Comparison of ENCODE assay signal across 33 mouse cellular contexts in genomic region chr9:40991511-40991910, GRCm38 (mm10). TPM values are rescaled to one million over a fixed set of nuclear protein-coding genes. Genes with fewer than 3 reads are reported as not detected.
A peak's percentile ranks its signal among the peaks of the same experiment; 100 is the strongest.
DNase-seq lines count a peak whose midpoint lies in the region.
"Had no signal": no experiment of that assay in that cellular context is flagged by ENCODE, and none has a peak within 500 bp of the region (broad histone marks: within the 10 kb centered on the region; RNA-seq: fewer than 3 reads in every experiment).

No protein-coding gene starts in this region.

- H3K4me1 ChIP-seq in limb, embryonic 10.5 days, result peaks cover 25% of the 10 kb centered on the region

- H3K36me3 ChIP-seq in limb, embryonic 10.5 days, result no peaks in the 10 kb centered on the region
- H3K36me3 ChIP-seq: forebrain, embryonic 10.5 days; hindbrain, embryonic 12.5 days; hindbrain, embryonic 15.5 days had no signal

- H3K27me3 ChIP-seq in limb, embryonic 10.5 days (ENCODE audit: low read depth, poor library complexity, severe bottlenecking), result no peaks in the 10 kb centered on the region
- H3K27me3 ChIP-seq: hindbrain, embryonic 12.5 days; hindbrain, embryonic 15.5 days had no signal

- DNase-seq in adrenal gland, postnatal 10 days, result peak; percentile 10
- no peak for DNase-seq in adrenal gland, postnatal 25 days
- peak; percentile 38 for DNase-seq in left cerebral cortex, postnatal 4 days
- DNase-seq in left cerebral cortex, postnatal 36 days (ENCODE audit: low spot score in 2 of 2), result no peak
- DNase-seq in adipocyte (ENCODE audit: low spot score), result peak; percentile 7
- DNase-seq in limb, embryonic 10.5 days (ENCODE audit: low spot score), result no peak
- DNase-seq in thymus, postnatal 25 days, result no peak
- DNase-seq in embryo, embryonic 10.5 days (ENCODE audit: low spot score), result no peak
- DNase-seq: adrenal gland, postnatal 14 days; cerebellum, adult 18-20 months; cerebellum, adult 9-10 months; cerebellum, postnatal 14 days; embryo, embryonic 11 days; forebrain, postnatal 0 days; gastrocnemius, adult 2 months; gastrocnemius, postnatal 14 days; heart, adult 11 months had no signal

- peak overlapping the region; percentile 50; the same call in 1 of the 2 replicates for H3K27ac ChIP-seq in limb, embryonic 10.5 days
- H3K27ac ChIP-seq: gastrocnemius, adult 2 months; hindbrain, embryonic 12.5 days; hindbrain, embryonic 15.5 days had no signal

- 90% methylated on average over 6 of the region's 6 CpGs for WGBS in limb, embryonic 10.5 days

- no peak overlapping the region for H3K4me3 ChIP-seq in limb, embryonic 10.5 days
- H3K4me3 ChIP-seq: forebrain, embryonic 10.5 days; gastrocnemius, adult 2 months; hindbrain, embryonic 12.5 days; hindbrain, embryonic 15.5 days had no signal

- H3K9me3 ChIP-seq in limb, embryonic 10.5 days (replicated peaks), result no peaks in the 10 kb centered on the region
- H3K9me3 ChIP-seq: forebrain, embryonic 10.5 days; hindbrain, embryonic 12.5 days; hindbrain, embryonic 15.5 days had no signal

- intact Hi-C loops in left cerebral cortex, postnatal 4 days (cut with DNase I), result loop anchor here (5.0 kb wide), 1 partner anchor 191 kb away; no protein-coding TSS in a partner anchor
- intact Hi-C loops in left cerebral cortex, postnatal 36 days (cut with DNase I), result loop anchor here (2.0 to 5.0 kb wide), 3 partner anchors 36 to 199 kb away; no protein-coding TSS in a partner anchor

RNA-seq across cellular contexts. Expression of gene Crtam, which starts 12.9 kb away (rescaled TPM):
- under 1 TPM in 1 of 2 experiments, not detected in 1; 0.36 TPM for total RNA-seq in adrenal gland, postnatal 10 days (2021)
- total RNA-seq in adrenal gland, postnatal 25 days (2021), result 0.15 TPM in 1 of 2 replicates, not detected in the other
- under 1 TPM; 0.14 to 0.18 TPM for total RNA-seq in left cerebral cortex, postnatal 4 days (2021)
- total RNA-seq in left cerebral cortex, postnatal 36 days (2021), result under 1 TPM; 0.10 to 0.29 TPM
- polyA plus RNA-seq in limb, embryonic 10.5 days (2016; fragmentation: Nextera tagmentation; extraction: Ambion mirVana), result 0.08 and 0.16 TPM in 2 replicates
- total RNA-seq: adrenal gland, postnatal 14 days; gastrocnemius, adult 2 months; gastrocnemius, postnatal 14 days; heart, adult 8-10 months; heart, postnatal 25 days; hematopoietic stem cell, adult 5-6 weeks had no signal
- polyA plus RNA-seq: embryonic facial prominence, embryonic 11.5 days; embryonic facial prominence, embryonic 14.5 days; heart, embryonic 14.5 days; heart, postnatal 0 days had no signal

RNA-seq across cellular contexts. Expression of gene Jhy, which starts 27.6 kb away (rescaled TPM):
- under 1 TPM; 0.15 TPM for total RNA-seq in adrenal gland, postnatal 10 days (2021)
- 0.18 TPM in 1 of 2 replicates, not detected in the other for total RNA-seq in adrenal gland, postnatal 25 days (2021)
- total RNA-seq in left cerebral cortex, postnatal 4 days (2021), result 1 to 10 TPM in 1 of 2 experiments, under 1 TPM in 1; 0.54 to 1.0 TPM
- 1 to 10 TPM in 1 of 2 experiments, under 1 TPM in 1; 0.57 to 1.6 TPM for total RNA-seq in left cerebral cortex, postnatal 36 days (2021)
- polyA plus RNA-seq in limb, embryonic 10.5 days (2016; fragmentation: Nextera tagmentation; extraction: Ambion mirVana), result 0.10 and 0.15 TPM in 2 replicates
- total RNA-seq: adrenal gland, adult 18-20 months; adrenal gland, postnatal 14 days; common myeloid progenitor, adult 5-6 weeks; ES-E14; gastrocnemius, adult 2 months; gastrocnemius, postnatal 14 days; gastrocnemius, postnatal 4 days; heart, adult 8-10 months; heart, postnatal 25 days; hematopoietic stem cell, adult 5-6 weeks had no signal
- polyA plus RNA-seq: activated CD4-positive, CD25-positive, alpha-beta regulatory T cell, adult 4 months; heart, embryonic 11.5 days; heart, embryonic 14.5 days; heart, postnatal 0 days had no signal

Comparison
In these comparisons a context has a peak if more than half of its experiments do, and no peak if none do; other contexts are left out.
1. DNase-seq: peak in adrenal gland, postnatal 10 days (single experiment), left cerebral cortex, postnatal 4 days (single experiment) and adipocyte (single experiment); none in adrenal gland, postnatal 25 days (single experiment), left cerebral cortex, postnatal 36 days (0 of 2), limb, embryonic 10.5 days (single experiment), thymus, postnatal 25 days (single experiment) and embryo, embryonic 10.5 days (single experiment).